Mouse (Mus musculus): ENCODE data around the gene Cxcr5. TPM values are rescaled to one million over a fixed set of nuclear protein-coding genes. Genes with fewer than 3 reads are reported as not detected.

The Cxcr5 gene
- polyA plus RNA-seq, 1 experiment from 2014 or later = 0.13 TPM

DNA sequence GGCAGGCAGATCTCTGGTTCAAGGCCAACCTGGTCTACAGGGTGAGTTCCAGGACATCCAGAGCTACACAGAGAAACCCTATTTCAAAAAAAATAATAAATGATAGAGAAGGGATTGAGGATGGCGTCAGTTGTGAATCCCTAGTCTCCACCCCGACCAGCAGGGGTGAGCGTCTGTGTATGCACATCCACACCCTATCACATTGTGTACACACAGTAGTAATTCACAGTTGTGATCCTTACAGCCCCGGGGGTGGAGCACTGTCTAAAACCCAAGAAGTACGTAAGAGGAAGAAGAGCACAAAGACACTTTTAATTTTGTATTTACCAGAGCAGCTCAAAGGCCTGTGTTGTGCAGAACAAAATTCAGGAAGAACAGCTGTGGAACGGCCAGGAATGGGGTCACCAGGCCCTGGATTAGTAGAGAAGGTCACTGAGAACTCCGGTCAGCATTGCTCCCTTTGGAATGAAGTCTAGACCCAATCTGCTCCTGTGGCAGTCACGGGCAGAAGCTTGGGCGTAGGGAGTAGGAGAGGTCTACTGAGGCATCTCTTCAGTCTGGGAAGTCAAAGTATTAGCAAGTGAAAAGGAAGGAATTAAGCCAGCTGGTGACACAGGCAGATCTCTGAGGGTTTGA is 33.3 kb upstream of the Cxcr5 start:
- Histone ChIP-seq H3K27me3 (ENCODE audit: control insufficient read depth, insufficient read depth, low read length) (no peaks in the 10 kb centered on the region), H3K9me3 (replicated peaks; ENCODE audit: control insufficient read depth, low read length) (no peaks in the 10 kb centered on the region), H3K4me1 (ENCODE audit: control insufficient read depth, insufficient read depth, low read length) (peaks cover 3% of the 10 kb centered on the region; the same call in 1 of the 2 replicates), H3K4me2 (ENCODE audit: low read depth, low read length) (no peak overlapping the region), H3K36me3 (replicated peaks; ENCODE audit: control insufficient read depth, insufficient read depth, low read depth, low read length) (no peaks in the 10 kb centered on the region), H3K9ac (replicated peaks; ENCODE audit: low read length) (no peak overlapping the region), H3K27ac (replicated peaks; ENCODE audit: low read depth, low read length) (no peak overlapping the region), H3K4me3 (ENCODE audit: low read depth, low read length) (no peak overlapping the region)
- WGBS = 79% methylated on average over 9 of the region's 9 CpGs
- ATAC-seq (replicated peaks; ENCODE audit: insufficient number of reproducible peaks, low FRiP score, low TSS enrichment, low read depth) (no peak), DNase-seq (ENCODE audit: low spot score) (no peak)

- no peak for ATAC-seq (replicated peaks; ENCODE audit: insufficient number of reproducible peaks, low FRiP score, low TSS enrichment, low read depth)
- H3K27ac ChIP-seq (replicated peaks; ENCODE audit: low read depth, low read length) = no peak overlapping the region
- 87% methylated on average over 4 of the region's 4 CpGs for WGBS
- H3K36me3 ChIP-seq (replicated peaks; ENCODE audit: control insufficient read depth, insufficient read depth, low read depth, low read length) = no peaks in the 10 kb centered on the region
- H3K9ac ChIP-seq (replicated peaks; ENCODE audit: low read length) = no peak overlapping the region
- no peak for DNase-seq (ENCODE audit: low spot score)
- H3K27me3 ChIP-seq (ENCODE audit: control insufficient read depth, insufficient read depth, low read length) = no peaks in the 10 kb centered on the region
- H3K4me2 ChIP-seq (ENCODE audit: low read depth, low read length) = no peak overlapping the region
- no peaks in the 10 kb centered on the region for H3K9me3 ChIP-seq (replicated peaks; ENCODE audit: control insufficient read depth, low read length)
- H3K4me3 ChIP-seq (ENCODE audit: low read depth, low read length) = no peak overlapping the region
- no peaks in the 10 kb centered on the region for H3K4me1 ChIP-seq (ENCODE audit: control insufficient read depth, insufficient read depth, low read length)
Measured at GRCm38 (mm10) chr9:44593886-44594285, 32.2 kb upstream of the Cxcr5 start.

DNA sequence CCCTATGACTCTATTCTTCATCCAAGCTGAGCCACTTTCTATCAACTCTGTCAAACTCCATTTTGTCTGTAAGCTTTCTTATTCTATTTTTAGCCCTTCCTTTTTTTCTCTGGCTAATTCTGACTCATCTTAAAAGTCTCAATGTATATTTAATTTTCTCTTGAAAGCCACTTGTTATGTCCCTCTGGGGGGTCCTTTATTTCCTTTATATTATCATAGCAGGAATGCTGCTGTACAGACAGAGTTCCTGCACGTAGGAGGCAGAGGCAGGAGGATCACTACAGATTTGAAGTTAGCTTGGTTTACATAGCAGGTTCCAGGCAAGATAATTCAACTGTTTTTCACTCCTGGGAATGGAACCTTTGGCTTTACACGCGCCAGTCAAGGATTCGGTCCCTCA is 31.5 kb upstream of the Cxcr5 start:
- no peaks in the 10 kb centered on the region for H3K4me1 ChIP-seq (ENCODE audit: control insufficient read depth, insufficient read depth, low read length)
- H3K9ac ChIP-seq (replicated peaks; ENCODE audit: low read length) = no peak overlapping the region
- WGBS = 87% methylated on average over 4 of the region's 4 CpGs
- no peaks in the 10 kb centered on the region for H3K9me3 ChIP-seq (replicated peaks; ENCODE audit: control insufficient read depth, low read length)
- H3K4me2 ChIP-seq (ENCODE audit: low read depth, low read length) = no peak overlapping the region
- ATAC-seq (replicated peaks; ENCODE audit: insufficient number of reproducible peaks, low FRiP score, low TSS enrichment, low read depth) = no peak
- no peak overlapping the region for H3K4me3 ChIP-seq (ENCODE audit: low read depth, low read length)
- no peaks in the 10 kb centered on the region for H3K27me3 ChIP-seq (ENCODE audit: control insufficient read depth, insufficient read depth, low read length)
- no peak for DNase-seq (ENCODE audit: low spot score)
- H3K36me3 ChIP-seq (replicated peaks; ENCODE audit: control insufficient read depth, insufficient read depth, low read depth, low read length) = no peaks in the 10 kb centered on the region
- no peak overlapping the region for H3K27ac ChIP-seq (replicated peaks; ENCODE audit: low read depth, low read length)

DNA sequence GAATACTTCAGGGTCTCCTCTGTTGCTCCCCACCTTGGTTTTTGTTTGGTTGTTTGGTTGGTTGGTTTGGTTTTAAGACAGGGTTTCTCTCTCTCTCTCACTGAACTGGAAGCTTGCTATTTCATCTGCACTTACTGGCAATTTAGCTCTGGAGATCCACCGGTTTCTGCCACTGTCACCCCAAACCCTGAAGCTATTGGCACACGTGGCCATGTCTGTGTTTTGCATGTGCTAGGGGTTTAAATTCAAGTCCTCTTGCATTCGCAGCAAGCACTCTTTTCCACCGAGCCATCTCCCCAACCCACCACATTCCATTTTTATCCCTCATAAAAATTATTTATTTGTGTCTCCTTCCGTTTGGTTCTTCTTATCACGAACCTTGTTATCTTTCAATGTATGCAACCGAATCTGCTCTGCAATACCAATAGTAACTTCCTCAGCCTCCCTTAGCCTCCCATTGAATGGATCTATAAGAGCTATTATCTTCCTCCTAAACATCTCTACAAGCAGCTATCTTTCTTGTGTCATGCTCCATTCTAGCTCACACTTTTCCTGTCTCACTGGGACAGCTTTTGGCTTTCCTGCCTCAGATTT is 30.0 kb upstream of the Cxcr5 start:
- 74% methylated on average over 7 of the region's 7 CpGs for WGBS
- no peaks in the 10 kb centered on the region for H3K4me1 ChIP-seq (ENCODE audit: control insufficient read depth, insufficient read depth, low read length)
- H3K4me2 ChIP-seq (ENCODE audit: low read depth, low read length) = no peak overlapping the region
- no peaks in the 10 kb centered on the region for H3K36me3 ChIP-seq (replicated peaks; ENCODE audit: control insufficient read depth, insufficient read depth, low read depth, low read length)
- no peak overlapping the region for H3K9ac ChIP-seq (replicated peaks; ENCODE audit: low read length)
- no peaks in the 10 kb centered on the region for H3K9me3 ChIP-seq (replicated peaks; ENCODE audit: control insufficient read depth, low read length)
- H3K27ac ChIP-seq (replicated peaks; ENCODE audit: low read depth, low read length) = no peak overlapping the region
- no peaks in the 10 kb centered on the region for H3K27me3 ChIP-seq (ENCODE audit: control insufficient read depth, insufficient read depth, low read length)
- no peak for ATAC-seq (replicated peaks; ENCODE audit: insufficient number of reproducible peaks, low FRiP score, low TSS enrichment, low read depth)
- no peak for DNase-seq (ENCODE audit: low spot score)
- H3K4me3 ChIP-seq (ENCODE audit: low read depth, low read length) = no peak overlapping the region

DNA sequence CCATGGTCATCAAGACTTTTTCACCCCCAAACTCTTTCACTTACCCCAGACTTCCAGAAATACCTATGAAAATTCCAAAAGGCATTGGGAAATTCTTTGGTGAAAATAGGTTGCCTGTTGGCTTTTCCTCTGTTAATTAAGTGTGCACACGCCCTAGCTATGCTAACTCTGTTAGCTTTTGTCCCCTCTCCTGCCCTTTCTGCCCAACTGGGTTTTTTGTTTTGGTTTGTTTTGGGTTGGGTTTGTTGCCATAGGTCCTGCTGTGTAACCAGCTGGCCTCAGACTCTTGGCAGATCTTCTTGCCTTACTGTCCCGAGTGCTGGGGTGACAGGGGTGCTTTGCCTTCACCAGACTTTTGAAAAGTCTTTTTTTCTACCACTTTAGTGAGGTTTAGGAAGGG is 29.3 kb upstream of the Cxcr5 start:
- Histone ChIP-seq H3K4me2 (ENCODE audit: low read depth, low read length) (no peak overlapping the region), H3K27me3 (ENCODE audit: control insufficient read depth, insufficient read depth, low read length) (no peaks in the 10 kb centered on the region), H3K9me3 (replicated peaks; ENCODE audit: control insufficient read depth, low read length) (no peaks in the 10 kb centered on the region), H3K4me1 (ENCODE audit: control insufficient read depth, insufficient read depth, low read length) (no peaks in the 10 kb centered on the region), H3K27ac (replicated peaks; ENCODE audit: low read depth, low read length) (no peak overlapping the region), H3K9ac (replicated peaks; ENCODE audit: low read length) (no peak overlapping the region), H3K36me3 (replicated peaks; ENCODE audit: control insufficient read depth, insufficient read depth, low read depth, low read length) (no peaks in the 10 kb centered on the region), H3K4me3 (ENCODE audit: low read depth, low read length) (no peak overlapping the region)
- DNase-seq (ENCODE audit: low spot score) (no peak), ATAC-seq (replicated peaks; ENCODE audit: insufficient number of reproducible peaks, low FRiP score, low TSS enrichment, low read depth) (no peak)
- WGBS = 17% methylated on average over 2 of the region's 2 CpGs

DNA sequence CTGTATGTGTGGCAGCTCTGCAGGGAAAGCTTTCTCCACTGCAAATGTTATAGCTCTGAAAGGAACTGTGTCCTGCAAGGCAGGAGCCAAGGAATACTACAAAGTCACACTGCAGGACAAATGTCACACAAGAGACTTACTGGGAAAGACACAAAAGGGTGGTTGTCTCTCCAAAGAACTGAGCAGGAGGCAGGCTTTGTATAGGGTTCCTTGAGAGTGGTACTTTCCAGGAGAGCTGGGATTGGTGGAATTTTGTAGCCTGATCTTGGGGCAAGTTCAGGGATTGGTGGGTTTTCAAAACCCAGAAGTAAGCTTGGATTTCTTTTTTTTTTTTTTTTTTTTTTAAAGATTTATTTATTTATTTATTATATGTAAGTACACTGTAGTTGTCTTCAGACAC is 27.4 kb upstream of the Cxcr5 start:
- no peaks in the 10 kb centered on the region for H3K36me3 ChIP-seq (replicated peaks; ENCODE audit: control insufficient read depth, insufficient read depth, low read depth, low read length)
- DNase-seq (ENCODE audit: low spot score) (no peak), ATAC-seq (replicated peaks; ENCODE audit: insufficient number of reproducible peaks, low FRiP score, low TSS enrichment, low read depth) (no peak)
- H3K9me3 ChIP-seq (replicated peaks; ENCODE audit: control insufficient read depth, low read length) = no peaks in the 10 kb centered on the region
- H3K4me1 ChIP-seq (ENCODE audit: control insufficient read depth, insufficient read depth, low read length) = no peaks in the 10 kb centered on the region
- H3K27ac ChIP-seq (replicated peaks; ENCODE audit: low read depth, low read length) = no peak overlapping the region
- H3K4me3 ChIP-seq (ENCODE audit: low read depth, low read length) = no peak overlapping the region
- no peaks in the 10 kb centered on the region for H3K27me3 ChIP-seq (ENCODE audit: control insufficient read depth, insufficient read depth, low read length)
- H3K9ac ChIP-seq (replicated peaks; ENCODE audit: low read length) = no peak overlapping the region
- H3K4me2 ChIP-seq (ENCODE audit: low read depth, low read length) = no peak overlapping the region

DNA sequence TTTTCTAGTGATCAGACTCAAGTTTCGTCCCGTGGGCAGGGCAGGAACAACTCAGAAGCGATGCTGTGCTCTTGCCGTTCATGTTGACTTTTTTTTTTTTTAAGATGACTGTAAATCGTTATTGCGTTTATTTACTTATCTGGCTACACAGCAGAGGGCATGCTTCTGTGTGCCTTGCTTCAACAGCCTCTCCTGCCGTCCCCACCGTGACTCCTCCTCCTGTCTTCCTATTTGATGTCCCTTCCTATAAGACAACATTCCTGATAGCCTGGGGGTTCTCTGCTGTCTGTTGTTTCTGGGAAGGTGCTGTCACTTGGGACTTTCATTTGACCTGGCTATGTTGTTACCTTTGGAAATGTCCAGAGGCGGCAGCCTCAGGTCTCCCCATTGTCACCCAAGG is 26.9 kb upstream of the Cxcr5 start:
- no peak for ATAC-seq (replicated peaks; ENCODE audit: insufficient number of reproducible peaks, low FRiP score, low TSS enrichment, low read depth)
- H3K9ac ChIP-seq (replicated peaks; ENCODE audit: low read length) = no peak overlapping the region
- no peak overlapping the region for H3K4me2 ChIP-seq (ENCODE audit: low read depth, low read length)
- 48% methylated on average over 9 of the region's 9 CpGs for WGBS
- no peak overlapping the region for H3K27ac ChIP-seq (replicated peaks; ENCODE audit: low read depth, low read length)
- H3K27me3 ChIP-seq (ENCODE audit: control insufficient read depth, insufficient read depth, low read length) = no peaks in the 10 kb centered on the region
- no peaks in the 10 kb centered on the region for H3K36me3 ChIP-seq (replicated peaks; ENCODE audit: control insufficient read depth, insufficient read depth, low read depth, low read length)
- H3K4me1 ChIP-seq (ENCODE audit: control insufficient read depth, insufficient read depth, low read length) = no peaks in the 10 kb centered on the region
- DNase-seq (ENCODE audit: low spot score) = no peak
- no peaks in the 10 kb centered on the region for H3K9me3 ChIP-seq (replicated peaks; ENCODE audit: control insufficient read depth, low read length)
- no peak overlapping the region for H3K4me3 ChIP-seq (ENCODE audit: low read depth, low read length)

DNA sequence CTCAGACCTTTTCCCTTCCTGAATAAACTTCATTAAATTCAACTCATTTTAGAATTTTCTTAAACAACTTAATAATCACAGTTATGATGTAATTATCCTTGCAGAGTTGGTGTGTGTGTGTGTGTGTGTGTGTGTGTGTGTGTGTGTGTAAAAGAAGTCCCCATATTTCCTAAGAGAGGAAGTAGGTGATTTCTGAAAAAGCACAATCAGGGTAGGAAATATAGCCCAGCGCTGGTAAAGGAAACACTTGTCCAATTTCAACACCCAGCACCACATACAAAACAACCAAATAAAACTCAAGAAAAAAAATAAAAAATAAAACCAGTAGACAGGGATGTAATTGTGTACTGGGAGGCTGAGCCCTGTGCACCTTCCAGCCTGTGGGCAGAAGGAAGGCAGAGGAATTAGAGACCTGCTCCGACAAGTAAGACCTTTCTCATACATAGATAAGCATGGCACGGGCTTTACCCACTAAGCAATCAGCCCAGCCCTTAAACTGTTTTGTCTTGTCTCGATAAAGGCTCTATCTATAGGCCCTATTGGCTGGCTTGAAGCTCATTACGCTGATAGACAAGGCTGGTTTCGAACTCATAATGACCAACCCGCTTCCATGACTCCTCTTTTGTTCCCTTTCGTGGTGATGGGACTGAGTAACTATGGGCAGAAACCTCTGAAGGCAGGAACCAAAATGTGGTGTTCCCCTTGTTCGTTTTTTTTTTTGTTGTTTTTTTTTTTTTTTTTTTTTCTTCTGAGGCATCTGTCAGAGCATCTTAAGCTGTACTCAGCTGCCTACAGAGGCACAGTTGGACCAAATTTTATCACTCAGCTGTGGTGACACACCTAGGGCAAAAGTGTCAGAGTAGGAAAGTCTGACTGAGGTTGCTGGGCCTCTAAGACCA is 25.8 kb upstream of the Cxcr5 start:
- 89% methylated on average over 9 of the region's 9 CpGs for WGBS
- Histone ChIP-seq H3K27me3 (ENCODE audit: control insufficient read depth, insufficient read depth, low read length) (no peaks in the 10 kb centered on the region), H3K4me2 (ENCODE audit: low read depth, low read length) (no peak overlapping the region)

More for the DNA sequence above, 25.8 kb upstream of the Cxcr5 start:
- H3K4me3 ChIP-seq (ENCODE audit: low read depth, low read length) = no peak overlapping the region
- H3K36me3 ChIP-seq (replicated peaks; ENCODE audit: control insufficient read depth, insufficient read depth, low read depth, low read length) = no peaks in the 10 kb centered on the region
- ATAC-seq (replicated peaks; ENCODE audit: insufficient number of reproducible peaks, low FRiP score, low TSS enrichment, low read depth) (no peak), DNase-seq (ENCODE audit: low spot score) (no peak)
- H3K9me3 ChIP-seq (replicated peaks; ENCODE audit: control insufficient read depth, low read length) = no peaks in the 10 kb centered on the region
- no peaks in the 10 kb centered on the region for H3K4me1 ChIP-seq (ENCODE audit: control insufficient read depth, insufficient read depth, low read length)
- H3K9ac ChIP-seq (replicated peaks; ENCODE audit: low read length) = no peak overlapping the region
- H3K27ac ChIP-seq (replicated peaks; ENCODE audit: low read depth, low read length) = no peak overlapping the region

Data from embryonic facial prominence, embryonic 11.5 days (tissue).